Mouse (Mus musculus): ENCODE measurements around the gene Hephl1.

DNA sequence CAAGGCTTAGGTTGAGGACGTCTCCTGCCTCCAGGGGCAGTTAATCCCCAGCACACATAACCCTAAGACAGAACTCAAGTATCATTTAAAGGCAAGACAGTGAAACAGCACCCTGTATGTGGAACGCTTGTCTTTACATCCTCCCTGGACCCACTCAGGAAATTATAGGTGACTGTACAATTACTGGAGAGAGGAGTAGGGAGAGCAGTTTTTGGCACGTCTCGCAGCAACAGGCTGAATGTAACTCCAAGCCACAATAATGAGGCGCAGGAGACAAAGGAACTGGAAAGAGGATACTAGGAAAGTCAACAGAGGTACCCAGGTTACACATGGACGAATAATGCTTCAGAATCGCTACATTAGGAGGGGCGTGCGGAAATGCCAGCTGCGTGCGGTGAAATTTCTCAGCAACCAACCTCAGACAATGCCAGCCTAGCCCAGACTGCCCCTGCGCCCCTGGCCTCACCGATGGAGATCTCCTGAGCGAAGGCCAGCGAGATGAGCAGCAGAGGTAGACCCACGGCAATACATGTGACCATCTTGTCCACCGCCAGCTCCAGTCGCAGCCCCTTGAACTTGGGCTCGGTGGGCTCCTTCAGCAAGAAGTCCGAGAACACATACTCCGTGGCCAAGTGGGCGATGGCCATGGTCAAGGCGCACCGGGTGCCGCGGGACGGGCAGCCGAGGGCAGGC lies 67.4 kb downstream of the Hephl1 start:
- no peak for TF ChIP-seq CTCF (IDR thresholded peaks at IDR 0.05; ENCODE audit: extremely low read depth, insufficient read depth, insufficient read length, insufficient replicate concordance)
- TF ChIP-seq POLR2A (IDR thresholded peaks at IDR 0.05; ENCODE audit: low read depth, low read length): no peak
